Mouse (Mus musculus) limb, embryonic 14.5 days (tissue): ENCODE data around the gene 4930455H04Rik. TPM values are rescaled to one million over a fixed set of nuclear protein-coding genes. Genes with fewer than 3 reads are reported as not detected.

Experiments
- ATAC-seq: fragments of 200-750 bp; cut with Nextera tagmentation; 2 replicates; pipeline ENCODE4 v1.8.0; 2017; ENCODE audit warnings: low read depth, moderate number of reproducible peaks, moderate TSS enrichment; ENCODE audit not compliant: low FRiP score
- DNase-seq: peaks from one replicate; pipeline ENCODE4 v3.0.0-alpha.2; 2015; ENCODE audit warnings: low spot score
- H3K27ac ChIP-seq: fragments of 300-500 bp; sonication (generic); replicated peaks from 2 replicates; pipeline ENCODE4 v1.5.1; 2014; ENCODE audit warnings: low read depth, mild to moderate bottlenecking, low read length, moderate library complexity, mixed read lengths
- H3K27me3 ChIP-seq: fragments of 300-500 bp; sonication (generic); 2 replicates; pipeline ENCODE4 v1.6.1; 2014; ENCODE audit warnings: low read length, mixed read lengths; ENCODE audit not compliant: control insufficient read depth, insufficient read depth
- H3K36me3 ChIP-seq: fragments of 300-500 bp; sonication (generic); 2 replicates; pipeline ENCODE4 v1.6.1; 2014; ENCODE audit warnings: mild to moderate bottlenecking, low read length, moderate library complexity, mixed read lengths; ENCODE audit not compliant: control insufficient read depth, insufficient read depth
- H3K4me1 ChIP-seq: fragments of 300-500 bp; sonication (generic); 2 replicates; pipeline ENCODE4 v1.6.1; 2014; ENCODE audit warnings: antibody characterized with exemption, low read length, mixed read lengths; ENCODE audit not compliant: control insufficient read depth, insufficient read depth
- H3K4me2 ChIP-seq: fragments of 300-500 bp; sonication (generic); replicated peaks from 2 replicates; pipeline ENCODE4 v1.6.1; 2014; ENCODE audit warnings: low read depth, mild to moderate bottlenecking, low read length, moderate library complexity; ENCODE audit not compliant: severe bottlenecking
- H3K4me3 ChIP-seq: fragments of 300-500 bp; sonication (generic); replicated peaks from 2 replicates; pipeline ENCODE4 v1.5.1; 2014; ENCODE audit warnings: low read length
- H3K9ac ChIP-seq: fragments of 300-500 bp; sonication (generic); 2 replicates; pipeline ENCODE4 v1.6.1; 2014; ENCODE audit warnings: mild to moderate bottlenecking, low read depth, low read length, moderate library complexity; ENCODE audit not compliant: severe bottlenecking
- H3K9me3 ChIP-seq: fragments of 300-500 bp; sonication (generic); 2 replicates; pipeline ENCODE4 v1.6.1; 2016; ENCODE audit warnings: low read length; ENCODE audit not compliant: control insufficient read depth
- POLR2A ChIP-seq: fragments of 200-500 bp; IDR thresholded peaks from 2 replicates; pipeline ENCODE4 v1.8.0; 2012; ENCODE audit warnings: inconsistent platforms, mild to moderate bottlenecking, moderate library complexity, borderline replicate concordance; ENCODE audit not compliant: insufficient read depth, insufficient read length; ENCODE audit errors: extremely low read depth
- WGBS: fragments of 180-500 bp; shearing (Covaris S2); extraction: QIAGEN DNeasy Blood & Tissue Kit; methylation state at CpG from one replicate; pipeline ENCODE4 v1.1.7; 2014; 5-methylcytosine and 5-hydroxymethylcytosine counted together
- polyA plus RNA-seq, 2 experiments: library from polyadenylated mRNA; depleted of rRNA in 1 of 2; stranded (reverse) in 1 of 2; unstranded in 1 of 2; fragments of >200 nt; fragmentation: Nextera tagmentation in 1 of 2; extraction: Ambion mirVana in 1 of 2; gene quantifications; 2 replicates each; pipeline versions ENCODE4 v1.2.1 to v1.2.3; 2012 to 2014

4930455H04Rik gene
- polyA plus RNA-seq, 2 experiments = not detected

DNA sequence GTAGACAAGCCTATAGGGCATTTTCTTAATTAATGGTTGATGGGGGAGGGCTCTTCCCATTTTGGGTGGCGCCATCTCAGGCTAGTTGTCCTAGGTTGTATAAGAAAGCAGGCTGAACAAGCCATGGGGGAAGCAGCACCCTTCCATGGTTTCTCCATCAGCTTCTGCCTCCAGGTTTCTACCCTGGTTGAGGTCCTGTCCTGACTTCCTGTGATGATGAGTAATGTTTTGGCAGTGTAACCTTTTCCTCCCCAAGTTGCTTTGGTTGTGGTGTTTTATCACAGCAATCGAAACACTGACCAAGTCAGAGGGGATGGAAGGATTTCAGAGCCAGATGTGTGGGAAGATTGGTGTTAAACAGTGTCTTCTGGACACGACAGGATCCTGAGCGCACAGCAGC lies 21.6 kb upstream of the 4930455H04Rik start:
- Histone ChIP-seq H3K27ac (no peak overlapping the region), H3K9me3 (no peaks in the 10 kb centered on the region), H3K36me3 (no peaks in the 10 kb centered on the region), H3K4me2 (no peak overlapping the region), H3K4me3 (no peak overlapping the region), H3K9ac (no peak overlapping the region), H3K4me1 (no peaks in the 10 kb centered on the region), H3K27me3 (no peaks in the 10 kb centered on the region)
- DNase-seq (no peak), ATAC-seq (no peak)
- 84% methylated on average over 4 of the region's 4 CpGs for WGBS
- no peak for TF ChIP-seq POLR2A

DNA sequence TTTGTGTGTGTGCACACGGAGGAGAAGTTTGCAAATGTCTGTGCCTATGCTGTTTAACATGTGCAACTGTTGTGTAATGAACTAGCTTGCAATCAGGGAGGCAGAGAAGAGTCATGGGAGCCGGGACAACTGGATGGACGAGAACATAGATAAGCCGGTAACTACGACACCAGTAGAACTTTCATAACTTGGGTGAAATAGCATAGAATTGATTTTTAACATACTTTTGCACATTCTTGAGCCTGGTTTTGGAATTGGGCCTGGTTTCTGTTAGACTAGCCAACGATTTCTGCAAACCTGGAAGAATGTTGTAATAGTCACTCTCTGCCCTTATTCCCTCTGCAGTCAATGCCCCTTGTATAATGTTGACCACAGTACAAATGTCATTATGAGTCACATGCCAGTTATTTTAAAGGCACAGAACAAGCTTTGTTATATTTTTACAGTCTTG lies 17.4 kb upstream of the 4930455H04Rik start:
- 73% methylated on average over 6 of the region's 6 CpGs for WGBS
- DNase-seq = no peak
- no peak overlapping the region for H3K27ac ChIP-seq

DNA sequence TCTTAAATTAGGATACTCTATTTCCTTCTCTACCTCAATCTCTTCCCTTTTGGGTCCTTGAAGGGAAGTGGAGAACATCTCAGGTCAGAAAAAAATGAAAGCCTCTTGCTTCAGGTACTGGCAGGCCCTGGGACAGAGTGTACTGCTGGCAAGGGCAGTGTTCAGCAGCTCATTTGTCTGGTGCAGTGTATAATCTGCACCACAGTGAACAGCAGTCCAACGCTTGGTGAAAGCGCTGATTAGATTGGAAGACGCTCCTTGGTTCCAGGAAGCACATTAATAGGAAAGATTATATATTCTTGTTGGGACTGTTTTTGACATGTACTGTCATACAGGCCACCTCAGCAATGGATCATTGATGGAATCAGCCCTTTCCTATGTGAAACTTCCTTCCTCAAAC lies 16.6 kb upstream of the 4930455H04Rik start:
- H3K4me3 ChIP-seq = no peak overlapping the region
- H3K4me2 ChIP-seq = no peak overlapping the region
- no peak overlapping the region for H3K27ac ChIP-seq
- H3K9ac ChIP-seq = no peak overlapping the region
- H3K36me3 ChIP-seq = no peaks in the 10 kb centered on the region
- no peaks in the 10 kb centered on the region for H3K27me3 ChIP-seq
- no peaks in the 10 kb centered on the region for H3K4me1 ChIP-seq
- DNase-seq (no peak), ATAC-seq (no peak)
- no peak for TF ChIP-seq POLR2A
- H3K9me3 ChIP-seq = no peaks in the 10 kb centered on the region
- 96% methylated on average over 3 of the region's 3 CpGs for WGBS

More for the DNA sequence above, 17.4 kb upstream of the 4930455H04Rik start:
- no peak for TF ChIP-seq POLR2A
- H3K9me3 ChIP-seq = no peaks in the 10 kb centered on the region
- H3K4me2 ChIP-seq = no peak overlapping the region
- H3K4me3 ChIP-seq = no peak overlapping the region
- no peak for ATAC-seq
- no peaks in the 10 kb centered on the region for H3K36me3 ChIP-seq
- no peak overlapping the region for H3K9ac ChIP-seq
- no peaks in the 10 kb centered on the region for H3K27me3 ChIP-seq
- no peaks in the 10 kb centered on the region for H3K4me1 ChIP-seq

DNA sequence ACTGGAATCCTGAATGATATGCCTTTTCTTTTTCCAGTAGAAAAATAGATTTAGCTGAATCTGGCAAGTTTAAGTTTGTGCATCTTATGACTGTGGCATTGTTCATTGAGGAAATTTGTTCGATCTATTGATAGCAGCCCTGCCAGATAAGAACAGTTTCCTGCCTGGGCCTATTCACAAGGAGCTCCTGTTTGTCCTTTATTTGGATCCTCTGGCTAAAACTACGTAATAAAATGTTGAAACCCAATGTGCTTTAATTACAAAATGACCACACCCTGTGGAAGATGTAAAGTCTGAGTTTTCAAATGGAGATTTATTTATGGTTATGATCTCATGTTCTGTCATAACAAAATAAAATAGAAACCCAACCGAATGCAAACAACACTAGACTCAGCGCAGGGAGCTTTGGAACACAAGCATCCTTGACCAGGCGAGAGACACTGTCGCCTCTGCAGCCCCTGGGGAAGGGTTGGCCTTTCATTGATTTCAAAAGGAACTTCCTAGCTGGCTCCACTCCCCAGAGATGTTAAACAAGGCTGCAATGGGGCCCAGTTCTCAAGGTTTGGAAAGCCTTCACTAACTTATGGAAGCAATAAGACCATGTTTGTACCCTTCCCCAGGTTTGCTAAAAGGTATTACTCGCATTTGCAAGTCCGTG lies 15.7 kb upstream of the 4930455H04Rik start:
- DNase-seq (no peak), ATAC-seq (no peak)
- Histone ChIP-seq H3K27me3 (no peaks in the 10 kb centered on the region), H3K36me3 (no peaks in the 10 kb centered on the region), H3K4me1 (no peaks in the 10 kb centered on the region), H3K9ac (no peak overlapping the region), H3K9me3 (no peaks in the 10 kb centered on the region), H3K4me2 (no peak overlapping the region), H3K4me3 (no peak overlapping the region), H3K27ac (no peak overlapping the region)
- 83% methylated on average over 8 of the region's 8 CpGs for WGBS
- TF ChIP-seq POLR2A = no peak

DNA sequence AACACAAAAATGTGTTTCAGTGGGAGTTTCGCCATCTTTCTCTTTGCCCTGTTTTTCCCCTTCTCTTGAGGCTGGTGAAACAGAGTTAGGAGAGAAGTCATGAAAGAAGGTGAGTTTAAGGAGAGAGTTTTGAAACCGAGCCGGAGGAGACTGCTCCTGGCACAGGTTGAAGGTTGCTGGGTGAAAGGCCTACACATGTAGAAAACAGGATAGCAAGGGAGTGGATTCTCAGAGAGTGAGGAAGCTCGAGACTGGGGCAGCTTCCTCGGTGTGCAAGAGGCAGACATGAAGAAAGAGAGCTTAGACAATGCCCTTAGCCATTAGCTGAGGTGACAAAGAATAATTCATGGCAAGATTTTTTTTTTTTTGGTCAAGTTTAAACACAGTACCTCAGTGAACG lies 14.7 kb upstream of the 4930455H04Rik start:
- 77% methylated on average over 6 of the region's 6 CpGs for WGBS
- Histone ChIP-seq H3K9me3 (no peaks in the 10 kb centered on the region), H3K36me3 (no peaks in the 10 kb centered on the region), H3K27ac (no peak overlapping the region), H3K9ac (no peak overlapping the region), H3K27me3 (no peaks in the 10 kb centered on the region), H3K4me1 (no peaks in the 10 kb centered on the region), H3K4me2 (no peak overlapping the region), H3K4me3 (no peak overlapping the region)
- TF ChIP-seq POLR2A = no peak
- DNase-seq (no peak), ATAC-seq (no peak)
